Mouse (Mus musculus): ENCODE results near the gene Myo1d.

DNA sequence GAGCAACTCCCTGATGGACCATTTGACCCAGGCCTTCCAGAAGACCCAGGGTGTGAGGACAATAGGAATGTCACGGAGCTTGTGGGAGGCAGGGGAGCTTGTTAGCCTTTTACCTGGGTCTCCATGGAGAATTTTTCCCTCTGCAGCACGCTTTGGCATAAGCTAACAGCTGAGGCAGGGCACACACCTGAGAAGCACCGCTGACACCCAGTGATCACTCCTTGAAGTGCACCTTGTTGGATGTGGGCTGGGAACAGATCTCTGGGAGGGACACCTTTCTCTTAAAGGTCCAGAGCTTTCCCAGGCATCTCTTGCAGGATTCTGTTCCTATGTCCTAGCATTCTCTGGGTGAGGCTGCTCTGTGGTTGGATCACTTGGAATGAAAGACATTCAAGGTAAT lies 20.2 kb upstream of the Myo1d start:
- no peak for TF ChIP-seq MYOG (IDR thresholded peaks at IDR 0.05; ENCODE audit: control insufficient read depth, extremely low read depth, insufficient read length)
- no peak for TF ChIP-seq CTCF (IDR thresholded peaks at IDR 0.05; ENCODE audit: control insufficient read depth, insufficient read depth, insufficient read length)
- no peak for TF ChIP-seq FOSL1 (IDR thresholded peaks at IDR 0.05; ENCODE audit: insufficient read depth, low read length, poor library complexity, severe bottlenecking)
- no peak for TF ChIP-seq USF1 (IDR thresholded peaks at IDR 0.05; ENCODE audit: low read depth)
- TF ChIP-seq CEBPB (IDR thresholded peaks at IDR 0.05; ENCODE audit: low read depth), result no peak
- TF ChIP-seq MAX (IDR thresholded peaks at IDR 0.05), result no peak
- TF ChIP-seq MYOD1 (IDR thresholded peaks at IDR 0.05; ENCODE audit: control insufficient read depth, insufficient read length, low read depth), result no peak

Measured in C2C12 (cell line).